In genomic region chrX:164330351-164330750, GRCm38 (mm10) we compare ENCODE assay signal across 26 mouse cellular contexts. TPM values are rescaled to one million over a fixed set of nuclear protein-coding genes. Genes with fewer than 3 reads are reported as not detected.
"Had no signal": no experiment of that assay in that cellular context is flagged by ENCODE, and none has a peak within 500 bp of the region (broad histone marks: within the 10 kb centered on the region; RNA-seq: fewer than 3 reads in every experiment).

No protein-coding gene starts in this region.

- H3K4me3 ChIP-seq: gastrocnemius, adult 2 months; heart, embryonic 10.5 days; heart, embryonic 12.5 days; hindbrain, embryonic 10.5 days; hindbrain, embryonic 12.5 days; intestine, embryonic 15.5 days; layer of hippocampus, adult 2 months; left cerebral cortex, adult 2 months; limb, embryonic 10.5 days; limb, embryonic 12.5 days had no signal

- ATAC-seq: hindbrain, embryonic 16.5 days; inflammation-experienced regulatory T-cells, adult 6 months; intestine, embryonic 15.5 days; intestine, postnatal 0 days had no signal

- H3K27me3 ChIP-seq: heart, embryonic 12.5 days; hindbrain, embryonic 12.5 days; intestine, embryonic 15.5 days had no signal

- H3K36me3 ChIP-seq: heart, embryonic 10.5 days; heart, embryonic 12.5 days; hindbrain, embryonic 10.5 days; hindbrain, embryonic 12.5 days; intestine, embryonic 15.5 days; limb, embryonic 10.5 days; limb, embryonic 12.5 days had no signal

- DNase-seq: gastrocnemius, adult 2 months; gastrocnemius, postnatal 10 days; gastrocnemius, postnatal 25 days; heart, adult 18-20 months; heart, postnatal 10 days; heart, postnatal 4 days; kidney, adult 18-20 months; kidney, adult 8-10 months; kidney, postnatal 10 days; kidney, postnatal 25 days; kidney, postnatal 4 days; liver had no signal

- H3K4me2 ChIP-seq: heart, embryonic 12.5 days; hindbrain, embryonic 12.5 days; hindbrain, embryonic 14.5 days; intestine, embryonic 15.5 days; limb, embryonic 12.5 days had no signal

- H3K9ac ChIP-seq: heart, embryonic 12.5 days; hindbrain, embryonic 12.5 days; hindbrain, embryonic 14.5 days; intestine, embryonic 15.5 days; limb, embryonic 12.5 days had no signal

- H3K9me3 ChIP-seq: heart, embryonic 10.5 days; heart, embryonic 12.5 days; hindbrain, embryonic 10.5 days; hindbrain, embryonic 12.5 days; intestine, embryonic 15.5 days; limb, embryonic 10.5 days; limb, embryonic 12.5 days had no signal

- H3K27ac ChIP-seq: gastrocnemius, adult 2 months; heart, embryonic 10.5 days; hindbrain, embryonic 10.5 days; hindbrain, embryonic 12.5 days; hindbrain, embryonic 14.5 days; intestine, embryonic 15.5 days; layer of hippocampus, adult 2 months; left cerebral cortex, adult 2 months; limb, embryonic 10.5 days; limb, embryonic 12.5 days had no signal

- H3K4me1 ChIP-seq: heart, embryonic 10.5 days; heart, embryonic 12.5 days; hindbrain, embryonic 10.5 days; hindbrain, embryonic 12.5 days; intestine, embryonic 15.5 days; limb, embryonic 10.5 days; limb, embryonic 12.5 days had no signal

RNA-seq across cellular contexts. Expression of gene Vegfd, which starts 42.8 kb away (rescaled TPM):
- total RNA-seq: granulocyte monocyte progenitor cell, adult 5-6 weeks had no signal
- polyA plus RNA-seq: inflammation-experienced regulatory T-cells, adult 6 months had no signal
